Mouse (Mus musculus) forebrain, embryonic 10.5 days (tissue): ENCODE data around the gene Gcdh. TPM values are rescaled to one million over a fixed set of nuclear protein-coding genes. Genes with fewer than 3 reads are reported as not detected.

Experiments
- microRNA-seq: library from miRNA; unstranded; fragments of <30 nt; microRNA quantifications from one replicate; pipeline ENCODE4, GENCODE M21; 2017
- polyA plus RNA-seq: library from polyadenylated mRNA; unstranded; fragments of >200 nt; fragmentation: Nextera tagmentation; extraction: Ambion mirVana; gene quantifications from 2 replicates; pipeline ENCODE4 v1.2.1, GENCODE M21; 2016

Gene Gcdh
- polyA plus RNA-seq, 1 experiment from 2014 or later, result 49.6 TPM

Small RNA genes within 50 kb of the gene (microRNA-seq; reads per million reads assigned to microRNA genes)
- not detected for gene Gm24197
- 2.4 reads per million for gene Mir7069

Other genes starting within 250 kb of the Gcdh start
- 91.4 and 96.9 TPM in 2 replicates for gene Ier2, start 231.1 kb downstream of the Gcdh start, polyA plus RNA-seq
- gene Trmt1, start 207.6 kb downstream of the Gcdh start, polyA plus RNA-seq, result 68.8 and 69.3 TPM in 2 replicates
- 31.3 and 31.5 TPM in 2 replicates for gene Nacc1, start 206.1 kb downstream of the Gcdh start, polyA plus RNA-seq
- 4.9 and 5.8 TPM in 2 replicates for gene Lyl1, start 192.5 kb downstream of the Gcdh start, polyA plus RNA-seq
- 1.3 and 2.1 TPM in 2 replicates for gene G430095P16Rik, start 170.9 kb downstream of the Gcdh start, polyA plus RNA-seq
- 0.46 and 1.8 TPM in 2 replicates for gene Nfix, start 93.6 kb downstream of the Gcdh start, polyA plus RNA-seq
- gene Dand5, start 71.1 kb downstream of the Gcdh start, polyA plus RNA-seq, result 2.9 and 3.5 TPM in 2 replicates
- 49.1 and 49.6 TPM in 2 replicates for gene Gadd45gip1, start 62.4 kb downstream of the Gcdh start, polyA plus RNA-seq
- 130 and 137 TPM in 2 replicates for gene Rad23a, start 53.3 kb downstream of the Gcdh start, polyA plus RNA-seq
- gene Calr, start 47.0 kb downstream of the Gcdh start, polyA plus RNA-seq, result 735 and 764 TPM in 2 replicates
- 143 and 144 TPM in 2 replicates for gene Farsa, start 36.9 kb downstream of the Gcdh start, polyA plus RNA-seq
- 91.1 and 92.7 TPM in 2 replicates for gene Syce2, start 21.8 kb downstream of the Gcdh start, polyA plus RNA-seq
- gene Klf1, start 8.0 kb upstream of the Gcdh start, polyA plus RNA-seq, result 18.3 and 24.3 TPM in 2 replicates
- gene Dnase2a, start 14.6 kb upstream of the Gcdh start, polyA plus RNA-seq, result 7.9 and 9.2 TPM in 2 replicates
- gene Mast1, start 43.4 kb upstream of the Gcdh start, polyA plus RNA-seq, result 2.6 and 3.8 TPM in 2 replicates
- 1.3 and 1.8 TPM in 2 replicates for gene Rtbdn, start 53.1 kb upstream of the Gcdh start, polyA plus RNA-seq
- not detected in 2 replicates for gene Gm49661, start 75.5 kb upstream of the Gcdh start, polyA plus RNA-seq
- gene Prdx2, start 75.7 kb upstream of the Gcdh start, polyA plus RNA-seq, result 1,199 and 1,255 TPM in 2 replicates
- 163 and 173 TPM in 2 replicates for gene Rnaseh2a, start 75.8 kb upstream of the Gcdh start, polyA plus RNA-seq
- gene Junb, start 84.8 kb upstream of the Gcdh start, polyA plus RNA-seq, result 3.8 and 4.0 TPM in 2 replicates
- gene Hook2, start 96.7 kb upstream of the Gcdh start, polyA plus RNA-seq, result 18.3 and 19.0 TPM in 2 replicates
- not detected in 2 replicates for gene Best2, start 120.6 kb upstream of the Gcdh start, polyA plus RNA-seq
- 164 and 166 TPM in 2 replicates for gene Asna1, start 131.4 kb upstream of the Gcdh start, polyA plus RNA-seq
- gene Trir, start 132.9 kb upstream of the Gcdh start, polyA plus RNA-seq, result 123 and 142 TPM in 2 replicates
- 31.5 and 33.2 TPM in 2 replicates for gene Tnpo2, start 143.0 kb upstream of the Gcdh start, polyA plus RNA-seq
- gene Fbxw9, start 166.1 kb upstream of the Gcdh start, polyA plus RNA-seq, result 22.9 and 26.3 TPM in 2 replicates
- not detected in 2 replicates for gene Gm5741, start 174.1 kb upstream of the Gcdh start, polyA plus RNA-seq
- gene Dhps, start 177.8 kb upstream of the Gcdh start, polyA plus RNA-seq, result 67.2 and 68.5 TPM in 2 replicates
- 139 and 142 TPM in 2 replicates for gene Wdr83os, start 186.8 kb upstream of the Gcdh start, polyA plus RNA-seq
- gene Wdr83, start 187.4 kb upstream of the Gcdh start, polyA plus RNA-seq, result 58.4 and 63.3 TPM in 2 replicates
- 21.9 and 24.1 TPM in 2 replicates for gene Man2b1, start 189.3 kb upstream of the Gcdh start, polyA plus RNA-seq
- gene Zfp791, start 229.2 kb upstream of the Gcdh start, polyA plus RNA-seq, result 1.3 and 1.9 TPM in 2 replicates